8 mouse cellular contexts compared by ENCODE assay signal in the genomic region with DNA sequence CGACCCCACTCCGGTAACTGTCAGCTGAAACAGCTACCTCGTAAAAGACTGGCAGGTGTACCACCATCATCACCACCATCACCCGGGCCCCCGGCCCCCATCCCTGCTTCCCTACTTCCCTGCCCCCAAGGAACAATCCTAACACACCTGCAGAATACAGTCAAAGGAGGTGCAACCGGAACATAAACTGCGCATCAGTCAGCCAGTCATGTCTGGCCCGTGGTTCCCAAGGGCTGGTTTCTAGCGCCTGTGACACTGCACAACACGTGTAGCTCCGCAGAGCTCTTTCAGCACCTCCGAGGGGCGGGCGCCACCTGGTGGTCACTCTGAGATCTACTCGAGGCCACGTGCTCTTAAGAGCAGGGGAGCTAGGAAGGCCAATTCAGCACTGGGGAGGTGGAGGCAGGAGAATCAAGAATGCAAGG. TPM values are rescaled to one million over a fixed set of nuclear protein-coding genes. Genes with fewer than 3 reads are reported as not detected.
DNase-seq lines count a peak whose midpoint lies in the region; ATAC-seq and TF ChIP-seq lines count a peak whose summit lies in the region.

No protein-coding gene starts in this region.

- H3K36me3 ChIP-seq in forebrain, embryonic 10.5 days (replicated peaks): no peaks in the 10 kb centered on the region
- H3K36me3 ChIP-seq in liver, embryonic 16.5 days (ENCODE audit: control insufficient read depth, insufficient read depth): no peaks in the 10 kb centered on the region
- no peaks in the 10 kb centered on the region for H3K36me3 ChIP-seq in neural tube, embryonic 13.5 days
- no peaks in the 10 kb centered on the region for H3K36me3 ChIP-seq in testis, adult 2 months (ENCODE audit: control insufficient read depth, insufficient read depth, low read length)

- WGBS in forebrain, embryonic 10.5 days: 34% methylated on average over 16 of the region's 16 CpGs
- 28% methylated on average over 16 of the region's 16 CpGs for WGBS in liver, embryonic 16.5 days (ENCODE audit: insufficient replicate concordance)
- WGBS in neural tube, embryonic 13.5 days: 28% methylated on average over 16 of the region's 16 CpGs

- no peak overlapping the region for H3K9ac ChIP-seq in liver, embryonic 16.5 days (ENCODE audit: low read depth, low read length)
- no peak overlapping the region for H3K9ac ChIP-seq in neural tube, embryonic 13.5 days

- ATAC-seq in liver, embryonic 16.5 days (ENCODE audit: low read depth): peak; percentile 48; the same call in 1 of the 2 replicates
- peak; percentile 84 for ATAC-seq in neural tube, embryonic 13.5 days (ENCODE audit: low read depth)

- H3K4me3 ChIP-seq in forebrain, embryonic 10.5 days: no peak overlapping the region
- H3K4me3 ChIP-seq in liver, embryonic 16.5 days (ENCODE audit: low read depth, low read length): no peak overlapping the region
- H3K4me3 ChIP-seq in neural tube, embryonic 13.5 days: no peak overlapping the region
- peak overlapping the region; percentile 24; the same call in 1 of the 2 replicates for H3K4me3 ChIP-seq in testis, adult 2 months (ENCODE audit: control insufficient read depth, low read depth, low read length)

- DNase-seq in CD4-positive, CD25-positive, alpha-beta regulatory T cell, adult 2 months (ENCODE audit: low read depth, low spot score): peak; percentile 92
- DNase-seq in brain, embryonic 14.5 days (ENCODE audit: low read depth): peak; percentile 93
- peak; percentile 87 for DNase-seq in forebrain, embryonic 10.5 days (ENCODE audit: extremely low spot score, low spot score)
- DNase-seq in heart, postnatal 10 days: peak; percentile 86 to 93
- peak; percentile 95 for DNase-seq in kidney, postnatal 4 days

- TF ChIP-seq POLR2A in brain, embryonic 14.5 days (IDR thresholded peaks at IDR 0.05; ENCODE audit: borderline replicate concordance, extremely low read depth, insufficient read depth, insufficient read length, poor library complexity, severe bottlenecking): no peak
- no peak for TF ChIP-seq POLR2A in testis, adult 2 months (IDR thresholded peaks at IDR 0.05; ENCODE audit: control insufficient read depth, low read depth, low read length)

- TF ChIP-seq CTCF in brain, embryonic 14.5 days (IDR thresholded peaks at IDR 0.05; ENCODE audit: borderline replicate concordance, extremely low read depth, insufficient read depth, insufficient read length): peak; percentile 94
- peak; percentile 97 for TF ChIP-seq CTCF in testis, adult 2 months (IDR thresholded peaks at IDR 0.05; ENCODE audit: control insufficient read depth, insufficient read depth, insufficient replicate concordance, low read depth, low read length)

- peaks cover 15% of the 10 kb centered on the region for H3K4me1 ChIP-seq in forebrain, embryonic 10.5 days
- no peaks in the 10 kb centered on the region for H3K4me1 ChIP-seq in liver, embryonic 16.5 days (ENCODE audit: control insufficient read depth, low read depth, low read length)
- peaks cover 9% of the 10 kb centered on the region for H3K4me1 ChIP-seq in neural tube, embryonic 13.5 days (replicated peaks)
- peaks cover 2% of the 10 kb centered on the region; the same call in 1 of the 2 replicates for H3K4me1 ChIP-seq in testis, adult 2 months (ENCODE audit: control insufficient read depth, insufficient read depth, low read length)

- no peaks in the 10 kb centered on the region for H3K9me3 ChIP-seq in forebrain, embryonic 10.5 days
- H3K9me3 ChIP-seq in liver, embryonic 16.5 days (replicated peaks; ENCODE audit: control insufficient read depth, low read length): no peaks in the 10 kb centered on the region
- no peaks in the 10 kb centered on the region for H3K9me3 ChIP-seq in neural tube, embryonic 13.5 days

- no peak overlapping the region for H3K27ac ChIP-seq in forebrain, embryonic 10.5 days
- H3K27ac ChIP-seq in liver, embryonic 16.5 days (ENCODE audit: low read length): no peak overlapping the region
- no peak overlapping the region for H3K27ac ChIP-seq in neural tube, embryonic 13.5 days (replicated peaks)
- H3K27ac ChIP-seq in testis, adult 2 months (ENCODE audit: control insufficient read depth, insufficient read depth, low read depth, low read length): no peak overlapping the region

- no peak overlapping the region for H3K4me2 ChIP-seq in liver, embryonic 16.5 days (ENCODE audit: low read depth, low read length)
- H3K4me2 ChIP-seq in neural tube, embryonic 13.5 days: no peak overlapping the region

- intact Hi-C loops in heart, postnatal 10 days (cut with DNase I): loop anchor here (2.0 to 5.0 kb wide), 3 partner anchors 50 to 726 kb away; no protein-coding TSS in a partner anchor

- peaks cover 17% of the 10 kb centered on the region for H3K27me3 ChIP-seq in forebrain, embryonic 10.5 days (ENCODE audit: poor library complexity, severe bottlenecking)
- no peaks in the 10 kb centered on the region for H3K27me3 ChIP-seq in liver, embryonic 16.5 days (ENCODE audit: control insufficient read depth, insufficient read depth, low read depth, low read length)
- no peaks in the 10 kb centered on the region for H3K27me3 ChIP-seq in neural tube, embryonic 13.5 days
- H3K27me3 ChIP-seq in testis, adult 2 months (ENCODE audit: control insufficient read depth, insufficient read depth, low read length): no peaks in the 10 kb centered on the region

RNA-seq across cellular contexts. Expression of a gene that starts 2.6 kb away (rescaled TPM):
- 46.6 and 52.4 TPM in 2 replicates for polyA plus RNA-seq in brain, embryonic 14.5 days (2012; rRNA removed)
- polyA plus RNA-seq in forebrain, embryonic 10.5 days (2016; fragmentation: Nextera tagmentation; extraction: Ambion mirVana): 92.5 and 99.7 TPM in 2 replicates
- 10 to 100 TPM; 28.2 to 29.8 TPM for total RNA-seq in heart, postnatal 10 days (2021)
- polyA plus RNA-seq in liver, embryonic 16.5 days (2015; fragmentation: Nextera tagmentation; extraction: Ambion mirVana): 41.3 and 46.6 TPM in 2 replicates
- 121 and 127 TPM in 2 replicates for polyA plus RNA-seq in neural tube, embryonic 13.5 days (2015; fragmentation: Nextera tagmentation; extraction: Ambion mirVana)
- 11.6 and 16.4 TPM in 2 replicates for polyA plus RNA-seq in testis, adult 2 months (2012; rRNA removed)
